Mouse (Mus musculus): ENCODE data around the gene Dnah10. TPM values are rescaled to one million over a fixed set of nuclear protein-coding genes. Genes with fewer than 3 reads are reported as not detected.
A peak's percentile ranks its signal among the peaks of the same experiment; 100 is the strongest.

Gene Dnah10
- polyA plus RNA-seq, 1 experiment = 0.04 TPM

DNA sequence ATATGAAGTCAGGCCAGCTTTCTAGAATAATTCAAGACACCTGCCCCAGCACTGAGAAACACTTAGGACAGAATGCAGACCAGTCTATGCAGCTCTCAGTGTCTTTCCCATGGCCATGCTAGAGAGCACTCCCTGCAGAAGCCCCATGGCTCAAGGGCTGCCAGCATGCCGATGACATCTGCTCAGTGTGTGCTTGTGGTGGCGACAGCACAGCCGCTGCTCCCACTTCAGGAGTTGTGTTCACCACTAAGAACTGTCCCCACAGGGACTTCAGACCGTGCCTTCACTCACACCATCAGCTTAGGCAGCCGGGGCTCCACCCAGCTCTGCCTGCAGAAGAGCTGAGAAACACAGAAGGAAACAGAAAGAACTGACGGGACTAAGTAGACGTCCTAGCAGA, 115.3 kb downstream of the Dnah10 start:
- no peak overlapping the region for H3ac ChIP-seq (ENCODE audit: control insufficient read depth, insufficient read length, low read depth)
- no peaks in the 10 kb centered on the region for H3K79me3 ChIP-seq (ENCODE audit: low read depth)
- no peaks in the 10 kb centered on the region for H3K36me3 ChIP-seq (ENCODE audit: control insufficient read depth, insufficient read depth)
- H3K4me3 ChIP-seq (ENCODE audit: insufficient read depth, poor library complexity, severe bottlenecking) = no peak overlapping the region
- TF ChIP-seq FOSL1 (IDR thresholded peaks at IDR 0.05; ENCODE audit: insufficient read depth, low read length, poor library complexity, severe bottlenecking) = no peak
- no peaks in the 10 kb centered on the region for H3K79me2 ChIP-seq (ENCODE audit: control insufficient read depth, insufficient read depth)
- no peaks in the 10 kb centered on the region for H3K27me3 ChIP-seq (ENCODE audit: control insufficient read depth, insufficient read depth, insufficient read length)

DNA sequence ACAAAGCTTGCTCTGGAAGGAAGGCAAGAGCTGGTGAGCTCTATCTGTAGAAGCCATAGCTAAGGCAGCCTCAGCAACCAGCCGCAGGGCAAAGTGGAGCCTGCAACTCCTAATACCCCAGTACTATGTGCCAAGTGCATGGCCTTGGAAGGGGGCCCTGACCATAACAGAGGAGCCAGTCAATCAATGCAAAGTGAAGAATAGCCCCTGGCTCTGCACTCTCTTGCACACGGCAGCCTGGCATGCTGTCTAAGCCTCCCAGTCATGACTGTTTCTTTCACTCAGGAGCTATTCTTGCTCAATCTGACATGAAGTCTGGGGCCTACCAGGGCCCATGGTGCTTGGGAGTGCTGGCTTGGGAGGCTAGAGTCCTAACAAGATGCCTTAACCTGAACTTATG, 115.8 kb downstream of the Dnah10 start:
- TF ChIP-seq FOSL1 (IDR thresholded peaks at IDR 0.05; ENCODE audit: insufficient read depth, low read length, poor library complexity, severe bottlenecking) = no peak
- TF ChIP-seq MYOG (IDR thresholded peaks at IDR 0.05; ENCODE audit: control insufficient read depth, extremely low read depth, insufficient read length) = no peak
- TF ChIP-seq MAX (IDR thresholded peaks at IDR 0.05) = no peak
- no peak for TF ChIP-seq USF1 (IDR thresholded peaks at IDR 0.05; ENCODE audit: low read depth)
- no peak for TF ChIP-seq MYOD1 (IDR thresholded peaks at IDR 0.05; ENCODE audit: control insufficient read depth, insufficient read length, low read depth)
- no peak for TF ChIP-seq CEBPB (IDR thresholded peaks at IDR 0.05; ENCODE audit: low read depth)
- no peak for TF ChIP-seq CTCF (IDR thresholded peaks at IDR 0.05; ENCODE audit: control insufficient read depth, insufficient read depth, insufficient read length)
- Histone ChIP-seq H3K4me3 (ENCODE audit: insufficient read depth, poor library complexity, severe bottlenecking) (no peak overlapping the region), H3K27me3 (ENCODE audit: control insufficient read depth, insufficient read depth, insufficient read length) (no peaks in the 10 kb centered on the region), H3K36me3 (ENCODE audit: control insufficient read depth, insufficient read depth) (no peaks in the 10 kb centered on the region), H3K79me3 (ENCODE audit: low read depth) (no peaks in the 10 kb centered on the region), H3ac (ENCODE audit: control insufficient read depth, insufficient read length, low read depth) (no peak overlapping the region), H3K79me2 (ENCODE audit: control insufficient read depth, insufficient read depth) (no peaks in the 10 kb centered on the region)

GRCm38 (mm10) chr5:124843386-124843785, 118.5 kb downstream of the Dnah10 start:
- TF ChIP-seq CTCF (IDR thresholded peaks at IDR 0.05; ENCODE audit: control insufficient read depth, insufficient read depth, insufficient read length) = no peak
- peak; percentile 42 for TF ChIP-seq MAX (IDR thresholded peaks at IDR 0.05)
- peak; percentile 26 for TF ChIP-seq FOSL1 (IDR thresholded peaks at IDR 0.05; ENCODE audit: insufficient read depth, low read length, poor library complexity, severe bottlenecking)
- TF ChIP-seq MYOD1 (IDR thresholded peaks at IDR 0.05; ENCODE audit: control insufficient read depth, insufficient read length, low read depth) = no peak
- TF ChIP-seq USF1 (IDR thresholded peaks at IDR 0.05; ENCODE audit: low read depth) = no peak
- no peak for TF ChIP-seq MYOG (IDR thresholded peaks at IDR 0.05; ENCODE audit: control insufficient read depth, extremely low read depth, insufficient read length)
- TF ChIP-seq CEBPB (IDR thresholded peaks at IDR 0.05; ENCODE audit: low read depth) = no peak
- no peak overlapping the region for H3ac ChIP-seq (ENCODE audit: control insufficient read depth, insufficient read length, low read depth)
- no peaks in the 10 kb centered on the region for H3K27me3 ChIP-seq (ENCODE audit: control insufficient read depth, insufficient read depth, insufficient read length)
- no peaks in the 10 kb centered on the region for H3K79me2 ChIP-seq (ENCODE audit: control insufficient read depth, insufficient read depth)
- H3K79me3 ChIP-seq (ENCODE audit: low read depth) = no peaks in the 10 kb centered on the region
- no peak overlapping the region for H3K4me3 ChIP-seq (ENCODE audit: insufficient read depth, poor library complexity, severe bottlenecking)
- no peaks in the 10 kb centered on the region for H3K36me3 ChIP-seq (ENCODE audit: control insufficient read depth, insufficient read depth)

- no peaks in the 10 kb centered on the region for H3K27me3 ChIP-seq (ENCODE audit: control insufficient read depth, insufficient read depth, insufficient read length)
- H3K4me3 ChIP-seq (ENCODE audit: insufficient read depth, poor library complexity, severe bottlenecking) = no peak overlapping the region
- H3K79me2 ChIP-seq (ENCODE audit: control insufficient read depth, insufficient read depth) = no peaks in the 10 kb centered on the region
- no peak for TF ChIP-seq MAX (IDR thresholded peaks at IDR 0.05)
- no peak for TF ChIP-seq MYOD1 (IDR thresholded peaks at IDR 0.05; ENCODE audit: control insufficient read depth, insufficient read length, low read depth)
- TF ChIP-seq CTCF (IDR thresholded peaks at IDR 0.05; ENCODE audit: control insufficient read depth, insufficient read depth, insufficient read length) = no peak
- TF ChIP-seq CEBPB (IDR thresholded peaks at IDR 0.05; ENCODE audit: low read depth) = no peak
- TF ChIP-seq MYOG (IDR thresholded peaks at IDR 0.05; ENCODE audit: control insufficient read depth, extremely low read depth, insufficient read length) = no peak
- no peak for TF ChIP-seq FOSL1 (IDR thresholded peaks at IDR 0.05; ENCODE audit: insufficient read depth, low read length, poor library complexity, severe bottlenecking)
- no peak for TF ChIP-seq USF1 (IDR thresholded peaks at IDR 0.05; ENCODE audit: low read depth)
- H3K36me3 ChIP-seq (ENCODE audit: control insufficient read depth, insufficient read depth) = no peaks in the 10 kb centered on the region
- H3K79me3 ChIP-seq (ENCODE audit: low read depth) = no peaks in the 10 kb centered on the region
- no peak overlapping the region for H3ac ChIP-seq (ENCODE audit: control insufficient read depth, insufficient read length, low read depth)
Measured at GRCm38 (mm10) chr5:124844929-124845328, 120.0 kb downstream of the Dnah10 start.

DNA sequence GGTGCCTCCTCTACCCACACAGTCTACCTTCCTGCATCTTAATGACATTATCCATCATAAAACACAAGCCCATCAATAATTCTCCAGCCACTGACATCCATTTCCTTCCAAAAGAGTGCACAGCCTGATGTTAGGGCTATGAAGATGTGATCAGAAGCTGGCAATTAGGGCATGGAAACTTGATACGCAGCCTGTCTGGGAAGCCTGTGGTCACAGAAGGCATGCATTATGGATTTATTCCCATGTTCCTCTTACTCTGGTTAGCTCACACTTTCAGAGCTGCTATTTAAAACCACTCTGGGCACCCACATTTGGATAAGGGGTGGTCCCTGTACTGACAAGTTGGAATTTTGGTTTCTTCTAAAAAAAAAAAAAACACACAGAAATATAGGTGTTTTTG, 122.1 kb downstream of the Dnah10 start:
- H3K79me2 ChIP-seq (ENCODE audit: control insufficient read depth, insufficient read depth) = no peaks in the 10 kb centered on the region
- no peaks in the 10 kb centered on the region for H3K36me3 ChIP-seq (ENCODE audit: control insufficient read depth, insufficient read depth)
- TF ChIP-seq FOSL1 (IDR thresholded peaks at IDR 0.05; ENCODE audit: insufficient read depth, low read length, poor library complexity, severe bottlenecking) = no peak
- TF ChIP-seq MAX (IDR thresholded peaks at IDR 0.05) = no peak
- TF ChIP-seq MYOD1 (IDR thresholded peaks at IDR 0.05; ENCODE audit: control insufficient read depth, insufficient read length, low read depth) = no peak
- TF ChIP-seq CTCF (IDR thresholded peaks at IDR 0.05; ENCODE audit: control insufficient read depth, insufficient read depth, insufficient read length) = no peak
- TF ChIP-seq MYOG (IDR thresholded peaks at IDR 0.05; ENCODE audit: control insufficient read depth, extremely low read depth, insufficient read length) = no peak
- TF ChIP-seq USF1 (IDR thresholded peaks at IDR 0.05; ENCODE audit: low read depth) = no peak
- no peak for TF ChIP-seq CEBPB (IDR thresholded peaks at IDR 0.05; ENCODE audit: low read depth)
- H3ac ChIP-seq (ENCODE audit: control insufficient read depth, insufficient read length, low read depth) = no peak overlapping the region
- no peaks in the 10 kb centered on the region for H3K27me3 ChIP-seq (ENCODE audit: control insufficient read depth, insufficient read depth, insufficient read length)
- H3K4me3 ChIP-seq (ENCODE audit: insufficient read depth, poor library complexity, severe bottlenecking) = no peak overlapping the region
- H3K79me3 ChIP-seq (ENCODE audit: low read depth) = no peaks in the 10 kb centered on the region

- no peak overlapping the region for H3K4me3 ChIP-seq (ENCODE audit: insufficient read depth, poor library complexity, severe bottlenecking)
- H3K36me3 ChIP-seq (ENCODE audit: control insufficient read depth, insufficient read depth) = no peaks in the 10 kb centered on the region
- no peak for TF ChIP-seq MYOD1 (IDR thresholded peaks at IDR 0.05; ENCODE audit: control insufficient read depth, insufficient read length, low read depth)
- no peak for TF ChIP-seq CTCF (IDR thresholded peaks at IDR 0.05; ENCODE audit: control insufficient read depth, insufficient read depth, insufficient read length)
- TF ChIP-seq FOSL1 (IDR thresholded peaks at IDR 0.05; ENCODE audit: insufficient read depth, low read length, poor library complexity, severe bottlenecking) = no peak
- TF ChIP-seq MAX (IDR thresholded peaks at IDR 0.05) = no peak
- no peak for TF ChIP-seq CEBPB (IDR thresholded peaks at IDR 0.05; ENCODE audit: low read depth)
- no peak for TF ChIP-seq USF1 (IDR thresholded peaks at IDR 0.05; ENCODE audit: low read depth)
- TF ChIP-seq MYOG (IDR thresholded peaks at IDR 0.05; ENCODE audit: control insufficient read depth, extremely low read depth, insufficient read length) = no peak
- H3K79me3 ChIP-seq (ENCODE audit: low read depth) = no peaks in the 10 kb centered on the region
- H3ac ChIP-seq (ENCODE audit: control insufficient read depth, insufficient read length, low read depth) = no peak overlapping the region
- no peaks in the 10 kb centered on the region for H3K27me3 ChIP-seq (ENCODE audit: control insufficient read depth, insufficient read depth, insufficient read length)
- H3K79me2 ChIP-seq (ENCODE audit: control insufficient read depth, insufficient read depth) = no peaks in the 10 kb centered on the region
Measured at GRCm38 (mm10) chr5:124848994-124849393, 124.1 kb downstream of the Dnah10 start.
